Mouse (Mus musculus): Measurements from ENCODE around the gene Gm3448. TPM values are rescaled to one million over a fixed set of nuclear protein-coding genes. Genes with fewer than 3 reads are reported as not detected.

The Gm3448 gene
- polyA plus RNA-seq (2015; fragmentation: Nextera tagmentation; extraction: Ambion mirVana): 2.6 and 3.1 TPM in 2 replicates

GRCm38 (mm10) chr17:15041175-15041729, at the start of gene Gm3448, which contains the start of the genes Ermard and Tcte3:
Gene Gm3448, minus strand, starts transcription at chr17:15041537.
Gene Ermard, plus strand, starts transcription at chr17:15041208.
Gene Tcte3, minus strand, starts transcription at chr17:15041488.

GRCm38 (mm10) chr17:15009706-15010413, 31.5 kb downstream of the Gm3448 start, which contains the start of gene Gm3435:
Gene Gm3435, plus strand, starts transcription at chr17:15010176.

GRCm38 (mm10) chr17:14978362-14979038, 62.8 kb downstream of the Gm3448 start, which contains the start of the genes 9030025P20Rik and Gm3417:
Gene 9030025P20Rik, plus strand, starts transcription at chr17:14978468.
Gene Gm3417, minus strand, starts transcription at chr17:14978790.

GRCm38 (mm10) chr17:14960951-14961556, 80.3 kb downstream of the Gm3448 start, which contains the start of gene Phf10:
Gene Phf10, minus strand, starts transcription at chr17:14961273.

Other genes with a start within 250 kb of the Gm3448 start
- gene Wdr27, start 98.4 kb downstream of the Gm3448 start, polyA plus RNA-seq (2015; fragmentation: Nextera tagmentation; extraction: Ambion mirVana): 5.9 TPM in 2 replicates
- 41.0 and 48.5 TPM in 2 replicates for gene 1600012H06Rik, start 98.4 kb downstream of the Gm3448 start, polyA plus RNA-seq (2015; fragmentation: Nextera tagmentation; extraction: Ambion mirVana)
- 26.0 and 30.8 TPM in 2 replicates for gene Phf10, start 80.3 kb downstream of the Gm3448 start, polyA plus RNA-seq (2015; fragmentation: Nextera tagmentation; extraction: Ambion mirVana)
- gene 9030025P20Rik, start 63.1 kb downstream of the Gm3448 start, polyA plus RNA-seq (2015; fragmentation: Nextera tagmentation; extraction: Ambion mirVana): 5.8 and 7.7 TPM in 2 replicates
- gene Gm3417, start 62.7 kb downstream of the Gm3448 start, polyA plus RNA-seq (2015; fragmentation: Nextera tagmentation; extraction: Ambion mirVana): 0.64 and 1.0 TPM in 2 replicates
- gene Gm3435, start 31.4 kb downstream of the Gm3448 start, polyA plus RNA-seq (2015; fragmentation: Nextera tagmentation; extraction: Ambion mirVana): 5.3 and 5.4 TPM in 2 replicates
- gene Ermard, start 329 bp downstream of the Gm3448 start, polyA plus RNA-seq (2015; fragmentation: Nextera tagmentation; extraction: Ambion mirVana): 41.7 and 52.5 TPM in 2 replicates
- 1.0 TPM in 1 of 2 replicates, not detected in the other for gene Tcte3, start within 50 bp of the Gm3448 start, polyA plus RNA-seq (2015; fragmentation: Nextera tagmentation; extraction: Ambion mirVana)